Mouse (Mus musculus) spleen, adult 2 months (tissue): ENCODE measurements around the gene Dctn1. TPM values are rescaled to one million over a fixed set of nuclear protein-coding genes. Genes with fewer than 3 reads are reported as not detected.

Source experiments
- DNase-seq, 2 experiments: peaks; one replicate each; pipeline versions ENCODE4 v3.0.0 to v3.0.0-alpha.2; 2012 to 2021; ENCODE audit warnings: low spot score in 2 of 2, low read depth in 1 of 2
- H3K27ac ChIP-seq: fragments of 200-500 bp; 2 replicates; pipeline ENCODE4 v1.5.1; 2012; ENCODE audit warnings: low read length, inconsistent platforms; ENCODE audit not compliant: insufficient read depth
- H3K27me3 ChIP-seq: fragments of 200-500 bp; 2 replicates; pipeline ENCODE4 v1.6.1; 2012; ENCODE audit warnings: mild to moderate bottlenecking, moderate library complexity, low read length, inconsistent platforms; ENCODE audit not compliant: control insufficient read depth, insufficient read depth
- H3K36me3 ChIP-seq: fragments of 200-500 bp; 2 replicates; pipeline ENCODE4 v1.6.1; 2012; ENCODE audit warnings: mild to moderate bottlenecking, low read length, inconsistent platforms; ENCODE audit not compliant: control insufficient read depth, insufficient read depth
- H3K4me1 ChIP-seq: fragments of 200-500 bp; 2 replicates; pipeline ENCODE4 v1.6.1; 2011; ENCODE audit warnings: inconsistent platforms; ENCODE audit not compliant: control insufficient read depth, insufficient read depth, insufficient read length
- H3K4me3 ChIP-seq: fragments of 200-500 bp; 2 replicates; pipeline ENCODE4 v1.5.1; 2011; ENCODE audit warnings: mild to moderate bottlenecking, inconsistent platforms; ENCODE audit not compliant: insufficient read depth, insufficient read length; ENCODE audit errors: extremely low read depth
- CTCF ChIP-seq: fragments of 200-500 bp; IDR thresholded peaks from 2 replicates; pipeline ENCODE4 v1.5.1; 2011; ENCODE audit warnings: mild to moderate bottlenecking, inconsistent platforms; ENCODE audit not compliant: insufficient read depth, insufficient read length, insufficient replicate concordance; ENCODE audit errors: extremely low read depth
- POLR2A ChIP-seq: fragments of 200-500 bp; IDR thresholded peaks from 2 replicates; pipeline ENCODE4 v1.6.1; 2011; ENCODE audit warnings: low read depth, low read length, inconsistent platforms
- whole genome bisulfite sequencing: fragments of 180-500 bp; shearing (Covaris S2); methylation state at CpG from one replicate; pipeline ENCODE4 v1.1.7; 2018; 5-methylcytosine and 5-hydroxymethylcytosine counted together
- polyA plus RNA-seq: library from polyadenylated mRNA; depleted of rRNA; stranded (reverse); fragments of >200 nt; gene quantifications from 2 replicates; pipeline ENCODE4 v1.2.3, GENCODE M21; 2012

The Dctn1 gene
- polyA plus RNA-seq, 1 experiment, result 69.0 TPM

- Histone ChIP-seq H3K27me3 (no peaks in the 10 kb centered on the region), H3K36me3 (peaks cover 25% of the 10 kb centered on the region), H3K4me3 (no peak overlapping the region), H3K4me1 (no peaks in the 10 kb centered on the region), H3K27ac (no peak overlapping the region)
- WGBS, result 51% methylated on average over 25 of the region's 25 CpGs
- DNase-seq, result peak in 1 of 2 experiments; percentile 34
- TF ChIP-seq POLR2A, result no peak
- no peak for TF ChIP-seq CTCF
Observed at GRCm38 (mm10) chr6:83185895-83186861, 20.5 kb downstream of the Dctn1 start.

GRCm38 (mm10) chr6:83186946-83187345 is 21.2 kb downstream of the Dctn1 start:
- no peaks in the 10 kb centered on the region for H3K27me3 ChIP-seq
- no peak overlapping the region for H3K27ac ChIP-seq
- DNase-seq, result no peak
- no peak overlapping the region for H3K4me3 ChIP-seq
- no peaks in the 10 kb centered on the region for H3K4me1 ChIP-seq
- 87% methylated on average over 2 of the region's 2 CpGs for WGBS
- no peak for TF ChIP-seq POLR2A
- no peak for TF ChIP-seq CTCF
- peaks cover 31% of the 10 kb centered on the region for H3K36me3 ChIP-seq

DNA sequence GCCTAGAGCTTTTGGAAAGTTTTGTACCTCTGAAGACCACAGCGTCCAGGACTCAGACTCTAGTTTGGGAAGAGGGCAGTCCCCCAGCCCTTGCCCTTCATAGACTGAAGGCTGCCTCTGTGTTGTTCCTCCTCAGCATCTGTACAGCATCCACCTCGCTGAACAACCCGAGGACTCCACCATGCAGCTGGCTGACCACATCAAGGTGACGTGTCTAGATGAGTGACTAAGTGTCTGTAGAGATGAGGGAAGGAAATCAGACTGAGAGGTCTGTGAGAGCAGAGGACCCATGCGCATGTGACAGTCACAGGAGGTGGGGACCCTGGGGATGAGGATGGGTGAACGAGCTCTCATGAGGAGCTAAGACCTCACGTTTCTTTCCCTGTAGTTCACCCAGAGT is 27.9 kb downstream of the Dctn1 start:
- no peak overlapping the region for H3K4me3 ChIP-seq
- H3K36me3 ChIP-seq, result peaks cover 78% of the 10 kb centered on the region
- H3K27me3 ChIP-seq, result no peaks in the 10 kb centered on the region
- no peak for TF ChIP-seq POLR2A
- TF ChIP-seq CTCF, result no peak
- 81% methylated on average over 7 of the region's 7 CpGs for WGBS
- H3K4me1 ChIP-seq, result no peaks in the 10 kb centered on the region
- no peak for DNase-seq
- H3K27ac ChIP-seq, result no peak overlapping the region

DNA sequence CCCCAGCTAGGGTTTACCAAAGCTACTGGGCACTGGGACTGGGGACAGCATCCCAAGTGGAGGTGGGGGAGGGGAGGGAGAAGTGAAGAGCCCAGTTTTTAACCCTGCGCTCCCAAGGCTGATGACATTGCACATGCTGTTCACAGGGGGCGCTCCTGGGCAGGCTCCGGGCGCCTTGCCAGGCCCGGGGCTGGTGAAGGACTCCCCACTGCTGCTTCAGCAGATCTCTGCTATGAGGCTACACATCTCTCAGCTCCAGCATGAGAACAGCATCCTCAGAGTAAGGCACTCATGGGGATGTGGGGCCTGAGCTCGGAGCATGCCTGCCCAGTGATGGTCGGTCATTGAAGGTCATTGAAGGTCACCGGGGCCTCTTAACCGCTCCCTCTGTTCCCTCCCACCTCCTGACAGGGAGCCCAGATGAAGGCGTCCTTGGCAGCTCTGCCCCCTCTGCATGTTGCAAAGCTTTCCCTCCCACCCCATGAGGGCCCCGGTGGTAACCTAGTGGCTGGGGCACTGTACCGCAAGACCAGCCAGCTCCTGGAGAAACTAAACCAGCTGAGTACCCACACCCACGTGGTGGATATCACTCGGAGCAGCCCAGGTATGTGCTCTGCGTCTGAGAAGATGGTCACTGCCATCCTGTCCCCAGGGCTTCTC is 31.8 kb downstream of the Dctn1 start:
- Histone ChIP-seq H3K4me3 (no peak overlapping the region), H3K4me1 (no peaks in the 10 kb centered on the region), H3K27ac (no peak overlapping the region), H3K36me3 (peaks cover 51% of the 10 kb centered on the region), H3K27me3 (no peaks in the 10 kb centered on the region)
- no peak for TF ChIP-seq CTCF
- no peak for TF ChIP-seq POLR2A
- DNase-seq, result no peak
- 84% methylated on average over 15 of the region's 15 CpGs for WGBS

GRCm38 (mm10) chr6:83203320-83203719 is 37.6 kb downstream of the Dctn1 start:
- H3K27me3 ChIP-seq, result no peaks in the 10 kb centered on the region
- WGBS, result 81% methylated on average over 4 of the region's 4 CpGs
- peaks cover 11% of the 10 kb centered on the region for H3K36me3 ChIP-seq
- DNase-seq, result no peak
- no peak overlapping the region for H3K4me3 ChIP-seq
- no peak for TF ChIP-seq CTCF
- no peak for TF ChIP-seq POLR2A
- no peaks in the 10 kb centered on the region for H3K4me1 ChIP-seq
- no peak overlapping the region for H3K27ac ChIP-seq

- whole genome bisulfite sequencing, result 85% methylated on average over 3 of the region's 3 CpGs
- Histone ChIP-seq H3K27ac (no peak overlapping the region), H3K4me3 (no peak overlapping the region), H3K4me1 (no peaks in the 10 kb centered on the region), H3K27me3 (no peaks in the 10 kb centered on the region), H3K36me3 (no peaks in the 10 kb centered on the region)
- no peak for DNase-seq
- TF ChIP-seq CTCF (no peak), POLR2A (no peak)
Observed at GRCm38 (mm10) chr6:83205851-83206250, 40.1 kb downstream of the Dctn1 start.
